Mouse (Mus musculus) liver, embryonic 14.5 days (tissue): Measurements from ENCODE around the gene Ap1s1. TPM values are rescaled to one million over a fixed set of nuclear protein-coding genes. Genes with fewer than 3 reads are reported as not detected.

ENCODE experiments used
- ATAC-seq: fragments of 200-750 bp; cut with Nextera tagmentation; 2 replicates; pipeline ENCODE4 v1.8.0; 2017; ENCODE audit warnings: moderate number of reproducible peaks, mild to moderate bottlenecking, moderate library complexity; ENCODE audit not compliant: insufficient read depth
- DNase-seq, 3 experiments: peaks; one replicate each; pipeline ENCODE4 v3.0.0-alpha.2; 2012 to 2013; ENCODE audit warnings: low read depth in 3 of 3, low spot score in 3 of 3
- H3K27ac ChIP-seq: fragments of 300-500 bp; sonication (generic); 2 replicates; pipeline ENCODE4 v1.5.1; 2014; ENCODE audit warnings: moderate library complexity, mild to moderate bottlenecking, control low read depth, inconsistent platforms
- H3K27me3 ChIP-seq: fragments of 300-500 bp; sonication (generic); 2 replicates; pipeline ENCODE4 v1.6.1; 2014; ENCODE audit warnings: mild to moderate bottlenecking, low read length, moderate library complexity; ENCODE audit not compliant: control insufficient read depth, insufficient read depth
- H3K36me3 ChIP-seq: fragments of 300-500 bp; sonication (generic); replicated peaks from 2 replicates; pipeline ENCODE4 v1.6.1; 2014; ENCODE audit warnings: low read depth; ENCODE audit not compliant: control insufficient read depth, insufficient read depth
- H3K4me1 ChIP-seq, 2 experiments: fragments of 200-500 bp in 1 of 2; fragments of 300-500 bp in 1 of 2; sonication (generic) in 1 of 2; replicated peaks; 2 replicates each; pipeline ENCODE4 v1.6.1; 2012 to 2014; ENCODE audit warnings: antibody characterized with exemption in 1 of 2, inconsistent platforms in 1 of 2, low read length in 1 of 2; ENCODE audit not compliant: control insufficient read depth in 2 of 2, insufficient read depth in 2 of 2
- H3K4me2 ChIP-seq: fragments of 300-500 bp; sonication (generic); 2 replicates; pipeline ENCODE4 v1.6.1; 2014; ENCODE audit warnings: low read depth, mild to moderate bottlenecking, control low read depth, moderate library complexity
- H3K4me3 ChIP-seq, 2 experiments: fragments of 200-500 bp in 1 of 2; fragments of 300-500 bp in 1 of 2; sonication (generic) in 1 of 2; 2 replicates each; pipeline ENCODE4 v1.5.1; 2012 to 2014; ENCODE audit warnings: low read depth in 2 of 2, low read length in 2 of 2, mild to moderate bottlenecking in 2 of 2, control low read depth in 1 of 2, inconsistent platforms in 1 of 2, moderate library complexity in 1 of 2; ENCODE audit not compliant: insufficient read depth in 1 of 2
- H3K9ac ChIP-seq: fragments of 300-500 bp; sonication (generic); replicated peaks from 2 replicates; pipeline ENCODE4 v1.6.1; 2014; ENCODE audit warnings: mild to moderate bottlenecking, control low read depth, moderate library complexity
- H3K9me3 ChIP-seq: fragments of 300-500 bp; sonication (generic); 2 replicates; pipeline ENCODE4 v1.6.1; 2016; ENCODE audit warnings: low read length, mixed read lengths; ENCODE audit not compliant: control insufficient read depth
- CTCF ChIP-seq: IDR thresholded peaks from 2 replicates; pipeline ENCODE4 v1.5.1; 2016; ENCODE audit warnings: antibody characterized with exemption, low read depth, control low read depth
- EP300 ChIP-seq: IDR thresholded peaks from 2 replicates; pipeline ENCODE4 v1.6.1; 2016; ENCODE audit warnings: antibody characterized with exemption, low read depth
- WGBS: fragments of 180-500 bp; shearing (Covaris S2); extraction: QIAGEN DNeasy Blood & Tissue Kit; methylation state at CpG from one replicate; pipeline ENCODE4 v1.1.7; 2014; ENCODE audit not compliant: insufficient replicate concordance; 5-methylcytosine and 5-hydroxymethylcytosine counted together
- polyA plus RNA-seq, 2 experiments: library from polyadenylated mRNA; depleted of rRNA in 1 of 2; stranded (reverse) in 1 of 2; unstranded in 1 of 2; fragments of >200 nt; fragmentation: Nextera tagmentation in 1 of 2; extraction: Ambion mirVana in 1 of 2; gene quantifications; 2 replicates each; pipeline versions ENCODE4 v1.2.1 to v1.2.3; 2012 to 2014

Gene Ap1s1
- polyA plus RNA-seq, 2 experiments: 58.6 to 73.9 TPM

DNA sequence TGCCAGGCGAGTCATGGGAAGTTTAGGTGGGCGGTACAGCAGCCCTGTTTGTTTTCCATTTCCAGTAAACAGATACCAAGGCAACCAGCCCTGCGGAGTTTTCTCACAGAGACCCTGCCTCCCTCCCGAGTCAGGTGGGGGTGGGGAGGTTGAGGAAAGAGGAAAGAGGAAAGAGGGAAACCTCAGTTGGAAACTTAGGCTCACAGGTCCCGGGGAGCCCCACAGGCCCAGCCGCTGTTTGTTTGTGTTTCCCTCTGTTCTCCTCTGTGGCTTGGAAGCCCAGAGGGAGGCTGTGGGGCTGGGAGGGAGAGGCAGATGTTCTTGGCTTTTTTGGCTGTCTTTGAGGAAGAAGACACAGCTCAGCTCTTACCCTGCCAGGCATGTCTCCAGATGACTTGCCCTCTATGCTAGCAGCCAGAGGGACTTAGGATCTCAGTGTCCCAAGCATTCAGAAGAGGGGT, 28.3 kb upstream of the Ap1s1 start:
- no peaks in the 10 kb centered on the region for H3K27me3 ChIP-seq
- no peak for ATAC-seq
- no peaks in the 10 kb centered on the region for H3K9me3 ChIP-seq
- no peak overlapping the region for H3K27ac ChIP-seq
- WGBS: 57% methylated on average over 6 of the region's 6 CpGs
- H3K9ac ChIP-seq: no peak overlapping the region
- H3K4me3 ChIP-seq: no peak overlapping the region
- no peak for DNase-seq
- no peak for TF ChIP-seq EP300
- TF ChIP-seq CTCF: no peak
- H3K36me3 ChIP-seq: no peaks in the 10 kb centered on the region
- H3K4me1 ChIP-seq: peaks cover 6 to 26% of the 10 kb centered on the region in 2 experiments
- H3K4me2 ChIP-seq: no peak overlapping the region

DNA sequence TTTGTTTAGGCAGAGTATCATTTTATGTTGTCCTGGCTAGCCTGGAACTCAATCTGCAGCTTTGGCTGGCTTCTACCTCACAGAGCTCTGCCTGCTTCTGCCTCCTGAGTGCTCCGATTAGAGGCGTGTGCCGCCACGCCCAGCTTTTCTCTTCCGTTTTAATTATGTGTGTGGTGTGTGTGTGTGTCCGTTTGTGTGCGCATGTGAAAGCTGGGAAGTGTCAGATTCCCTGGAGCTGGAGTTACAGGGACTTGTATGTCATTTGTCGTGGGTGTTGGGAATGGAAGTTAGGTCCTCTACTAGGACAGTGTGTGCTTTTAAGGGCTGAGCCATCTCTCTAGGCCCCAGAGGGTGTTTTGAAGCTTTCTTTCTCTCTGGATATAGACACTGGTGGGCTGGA, 27.2 kb upstream of the Ap1s1 start:
- WGBS: 76% methylated on average over 8 of the region's 8 CpGs
- no peak overlapping the region for H3K4me2 ChIP-seq
- no peak overlapping the region for H3K9ac ChIP-seq
- H3K27ac ChIP-seq: no peak overlapping the region
- H3K27me3 ChIP-seq: no peaks in the 10 kb centered on the region
- no peak for TF ChIP-seq EP300
- no peak for TF ChIP-seq CTCF
- H3K4me1 ChIP-seq: peaks cover 6 to 23% of the 10 kb centered on the region in 2 experiments
- H3K36me3 ChIP-seq: no peaks in the 10 kb centered on the region
- ATAC-seq: no peak
- H3K4me3 ChIP-seq: no peak overlapping the region
- DNase-seq: no peak
- H3K9me3 ChIP-seq: no peaks in the 10 kb centered on the region

DNA sequence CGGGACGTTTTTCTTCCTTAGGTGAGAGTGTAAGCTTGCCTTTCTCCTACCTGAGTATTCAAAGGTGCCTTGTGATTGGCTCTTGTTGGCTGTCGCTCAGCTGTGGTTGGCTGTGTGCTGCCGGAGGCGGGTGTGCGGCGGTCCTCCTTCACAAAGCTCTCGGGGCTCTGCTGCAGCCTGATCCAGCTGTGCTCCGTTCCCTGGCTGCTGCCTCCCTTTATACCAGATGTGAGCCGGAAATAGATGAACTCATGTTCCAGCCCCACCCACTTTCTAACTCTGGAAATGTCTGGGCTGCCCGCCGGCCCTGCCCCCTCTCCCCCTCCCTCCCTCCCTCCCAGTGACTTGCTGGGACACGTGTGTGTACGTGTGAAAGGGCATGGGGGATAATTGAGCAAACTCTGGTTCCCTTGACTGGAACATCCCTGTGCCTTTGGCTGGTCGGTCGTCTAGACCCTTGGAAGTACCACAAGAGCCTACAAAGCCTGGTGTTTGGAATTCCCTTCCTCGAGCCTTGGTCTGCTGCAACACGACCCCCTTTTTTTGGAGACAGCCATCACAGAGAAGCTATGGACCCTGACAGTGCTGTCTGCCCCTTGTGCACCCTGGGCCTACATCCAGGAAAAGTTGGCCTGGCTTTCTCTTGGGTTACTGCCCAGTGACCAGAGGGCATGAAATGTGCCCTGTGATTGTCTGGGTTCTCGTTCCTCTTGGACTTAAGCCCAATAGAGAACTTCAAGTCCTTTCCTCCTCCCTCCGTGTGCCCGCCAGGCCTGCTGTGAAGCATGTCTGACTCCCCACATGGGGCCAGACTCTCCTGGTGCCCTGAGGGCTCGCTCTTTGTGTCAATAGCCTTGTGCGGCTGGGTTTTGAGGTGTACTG, 26.4 kb upstream of the Ap1s1 start, which contains the start of gene Serpine1:
TSS of gene Serpine1 (minus strand) at position 190 of the 882 bp plus-strand sequence.
- no peak within 1 kb of the TSS for H3K9ac ChIP-seq

DNA sequence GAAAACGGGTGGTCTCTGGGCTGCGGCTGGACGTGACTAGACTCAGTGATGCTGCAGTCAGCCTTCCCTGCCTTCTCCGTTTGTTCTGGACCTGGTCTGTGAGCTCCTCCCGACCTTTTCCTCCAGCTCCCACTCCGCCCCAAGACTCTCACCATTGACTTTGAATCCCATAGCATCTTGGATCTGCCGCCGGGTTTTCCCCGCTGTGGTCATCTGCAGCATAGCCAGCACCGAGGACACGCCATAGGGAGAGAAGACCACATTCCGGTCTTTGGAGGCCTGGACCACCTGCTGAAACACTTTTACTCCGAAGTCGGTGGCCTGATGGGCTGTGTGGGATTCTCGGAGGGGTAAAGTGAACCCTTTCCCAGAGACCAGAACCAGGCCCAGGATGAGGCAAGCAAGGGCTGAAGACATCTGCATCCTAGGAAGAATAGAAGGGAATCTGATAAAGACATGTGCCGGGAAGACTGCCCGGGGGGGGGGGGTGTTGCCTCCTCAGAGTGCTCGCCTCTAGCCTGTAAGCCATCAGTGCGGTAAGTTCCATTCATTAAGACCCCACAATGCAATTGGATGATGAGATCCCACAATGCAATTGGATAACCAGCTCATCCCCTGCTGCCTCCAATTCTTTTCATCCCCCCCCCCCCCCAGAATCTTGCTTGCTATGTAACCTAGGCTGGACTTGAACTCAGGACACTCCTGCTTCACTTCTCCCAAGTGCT, 25.1 kb upstream of the Ap1s1 start:
- TF ChIP-seq CTCF (no peak), EP300 (no peak)
- Histone ChIP-seq H3K4me1 (peaks cover 3 to 17% of the 10 kb centered on the region in 2 experiments), H3K9ac (no peak overlapping the region), H3K27me3 (no peaks in the 10 kb centered on the region; the same call in 1 of the 2 replicates), H3K9me3 (no peaks in the 10 kb centered on the region), H3K4me3 (no peak overlapping the region), H3K36me3 (no peaks in the 10 kb centered on the region), H3K4me2 (no peak overlapping the region), H3K27ac (no peak overlapping the region)
- no peak for DNase-seq
- 78% methylated on average over 19 of the region's 19 CpGs for WGBS
- ATAC-seq: no peak

More for the DNA sequence above, 26.4 kb upstream of the Ap1s1 start, which contains the start of gene Serpine1:
- Histone ChIP-seq H3K27ac (no peak within 1 kb of the TSS), H3K27me3 (no peaks in the 10 kb centered on the region), H3K4me3 (peak within 1 kb of the TSS in 1 of 2 experiments; percentile 30; a peak in 1 of 4 replicates), H3K4me1 (peaks cover 6 to 22% of the 10 kb centered on the region in 2 experiments), H3K36me3 (no peaks in the 10 kb centered on the region), H3K9me3 (no peaks in the 10 kb centered on the region), H3K4me2 (peak within 1 kb of the TSS; percentile 20)
- ATAC-seq (peak; percentile 64), DNase-seq (peak in 1 of 3 experiments; percentile 16)
- WGBS: 23% methylated on average over 23 of the region's 23 CpGs
- TF ChIP-seq CTCF (no peak), EP300 (no peak)
